Mouse (Mus musculus) limb, embryonic 12.5 days (tissue): ENCODE measurements at regions not wholly inside any gene's neighbourhood (a gene's known extent, or its start where the extent isn't known, plus 50 kb on each side); places are given as distances from the start of the nearest gene placed in this dataset.

Experiments
- ATAC-seq: fragments of 200-750 bp; cut with Nextera tagmentation; 2 replicates; pipeline ENCODE4 v1.8.0; 2017; ENCODE audit warnings: low read depth, moderate TSS enrichment; ENCODE audit not compliant: insufficient number of reproducible peaks, insufficient read depth, low FRiP score, low TSS enrichment
- H3K27ac ChIP-seq: fragments of 300-500 bp; sonication (generic); 2 replicates; pipeline ENCODE4 v1.5.1; 2016; ENCODE audit warnings: mild to moderate bottlenecking, moderate library complexity
- H3K27me3 ChIP-seq: fragments of 300-500 bp; sonication (generic); 2 replicates; pipeline ENCODE4 v1.6.1; 2016; ENCODE audit warnings: mild to moderate bottlenecking, moderate library complexity
- H3K36me3 ChIP-seq: fragments of 300-500 bp; sonication (generic); 2 replicates; pipeline ENCODE4 v1.6.1; 2016; ENCODE audit warnings: mild to moderate bottlenecking, moderate library complexity
- H3K4me1 ChIP-seq: fragments of 300-500 bp; sonication (generic); replicated peaks from 2 replicates; pipeline ENCODE4 v1.6.1; 2016
- H3K4me2 ChIP-seq: fragments of 300-500 bp; sonication (generic); 2 replicates; pipeline ENCODE4 v1.6.1; 2016; ENCODE audit warnings: mild to moderate bottlenecking, moderate library complexity
- H3K4me3 ChIP-seq: fragments of 300-500 bp; sonication (generic); replicated peaks from 2 replicates; pipeline ENCODE4 v1.5.1; 2016; ENCODE audit warnings: mild to moderate bottlenecking
- H3K9ac ChIP-seq: fragments of 300-500 bp; sonication (generic); replicated peaks from 2 replicates; pipeline ENCODE4 v1.6.1; 2016; ENCODE audit warnings: mild to moderate bottlenecking, moderate library complexity
- H3K9me3 ChIP-seq: fragments of 300-500 bp; sonication (generic); 2 replicates; pipeline ENCODE4 v1.6.1; 2016; ENCODE audit warnings: mild to moderate bottlenecking, moderate library complexity
- WGBS: fragments of 180-500 bp; shearing (Covaris S2); methylation state at CpG from one replicate; pipeline ENCODE4 v1.1.7; 2016; 5-methylcytosine and 5-hydroxymethylcytosine counted together

DNA sequence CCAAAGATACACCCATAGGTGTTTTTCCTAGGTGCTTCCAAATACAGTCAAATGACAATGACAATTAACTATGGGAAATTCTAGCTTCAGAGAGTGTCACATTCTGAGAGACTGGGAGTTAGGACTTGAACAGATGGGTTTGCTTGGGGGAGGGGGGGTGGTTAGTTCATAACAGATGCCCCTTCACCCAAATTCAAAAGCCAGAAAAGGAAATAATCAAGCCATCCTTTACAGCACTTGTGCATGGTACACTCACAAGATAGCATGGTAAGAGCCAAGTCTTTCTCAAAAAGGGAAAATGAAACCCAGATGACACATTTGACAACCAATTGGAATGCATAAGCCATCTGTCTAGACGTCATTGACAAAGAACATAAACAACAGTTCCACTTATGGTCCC, 135.4 kb upstream of the Fn1 start:
- 44% methylated on average over 1 of the region's 1 CpGs for WGBS
- no peaks in the 10 kb centered on the region for H3K36me3 ChIP-seq
- no peak for ATAC-seq
- no peak overlapping the region for H3K4me3 ChIP-seq
- no peak overlapping the region for H3K4me2 ChIP-seq
- H3K9ac ChIP-seq, result no peak overlapping the region
- H3K9me3 ChIP-seq, result no peaks in the 10 kb centered on the region
- no peak overlapping the region for H3K27ac ChIP-seq
- H3K4me1 ChIP-seq, result no peaks in the 10 kb centered on the region
- H3K27me3 ChIP-seq, result no peaks in the 10 kb centered on the region

DNA sequence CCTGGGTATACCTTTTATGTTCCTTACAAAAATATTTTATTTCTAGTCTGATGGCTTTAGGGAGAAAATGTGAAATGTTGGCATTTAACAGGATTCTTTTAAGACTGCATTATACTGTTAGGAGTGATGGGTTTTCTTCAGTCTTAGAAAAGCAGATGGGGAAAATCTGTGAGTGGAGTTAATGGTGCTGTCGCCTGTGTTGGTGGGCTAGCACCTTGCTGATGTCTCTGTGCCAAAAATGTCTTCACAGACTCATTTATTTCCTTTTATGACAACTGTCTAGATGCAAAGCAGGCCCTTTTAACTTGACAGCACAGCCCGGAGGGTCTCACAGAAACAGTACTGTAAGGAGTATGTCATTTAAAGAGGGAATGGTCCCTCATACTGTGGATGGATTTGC, 131.9 kb upstream of the Fn1 start:
- no peaks in the 10 kb centered on the region for H3K4me1 ChIP-seq
- H3K4me3 ChIP-seq, result no peak overlapping the region
- no peak for ATAC-seq
- H3K9ac ChIP-seq, result no peak overlapping the region
- no peak overlapping the region for H3K4me2 ChIP-seq
- WGBS, result 79% methylated on average over 2 of the region's 2 CpGs
- H3K9me3 ChIP-seq, result no peaks in the 10 kb centered on the region
- no peaks in the 10 kb centered on the region for H3K36me3 ChIP-seq
- H3K27me3 ChIP-seq, result no peaks in the 10 kb centered on the region
- no peak overlapping the region for H3K27ac ChIP-seq

DNA sequence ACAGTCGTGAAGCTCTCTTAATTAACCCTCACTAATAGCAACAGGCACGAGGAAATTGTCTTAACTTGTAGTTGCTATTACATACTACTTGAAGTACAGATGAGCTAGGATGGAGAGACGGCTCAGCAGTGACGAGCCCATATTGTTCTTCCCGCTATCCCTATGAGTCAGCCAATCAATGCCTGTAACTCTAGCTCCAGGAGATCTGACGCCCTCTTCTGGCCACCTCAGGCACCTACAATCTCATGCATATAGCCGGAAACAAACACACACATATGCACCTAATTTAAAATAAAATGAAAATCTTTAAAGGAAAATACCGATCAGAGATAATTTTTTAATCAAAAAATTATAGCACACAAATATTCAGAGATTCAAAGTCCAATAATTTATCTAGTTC, 125.3 kb upstream of the Fn1 start:
- Histone ChIP-seq H3K27ac (no peak overlapping the region), H3K27me3 (no peaks in the 10 kb centered on the region), H3K9me3 (no peaks in the 10 kb centered on the region), H3K4me2 (no peak overlapping the region), H3K36me3 (no peaks in the 10 kb centered on the region), H3K4me3 (no peak overlapping the region), H3K4me1 (no peaks in the 10 kb centered on the region), H3K9ac (no peak overlapping the region)
- no peak for ATAC-seq
- WGBS, result 87% methylated on average over 8 of the region's 8 CpGs

DNA sequence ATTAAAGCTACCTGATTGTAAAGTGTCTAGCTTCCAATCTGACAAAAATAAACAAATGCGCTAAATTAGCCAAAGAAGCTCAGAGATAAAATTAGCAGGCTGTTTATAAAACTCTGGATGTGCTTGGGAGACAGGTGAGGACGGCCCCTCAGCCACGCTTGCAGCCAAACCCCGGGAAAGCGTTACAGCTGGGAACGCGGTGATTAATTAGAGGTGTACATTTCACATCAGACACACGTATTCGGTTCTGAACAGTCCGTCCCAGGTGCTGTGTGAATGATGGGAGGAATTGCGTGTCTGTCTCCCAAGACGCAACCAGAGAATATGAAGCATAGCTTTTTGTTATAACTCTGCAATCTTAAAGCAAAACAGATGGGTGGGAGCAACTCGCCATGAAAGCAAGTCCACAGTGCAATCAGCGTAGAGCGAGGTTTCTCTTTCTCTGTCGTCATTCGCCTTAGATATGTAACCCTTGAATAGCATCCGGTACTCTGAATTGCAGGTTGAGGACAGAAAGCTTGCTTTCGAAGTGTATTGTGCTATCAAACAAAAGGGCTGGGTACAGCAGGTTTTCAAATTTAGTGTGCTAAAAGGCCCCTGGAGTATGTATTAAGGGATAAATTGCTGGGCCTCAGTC, 123.0 kb upstream of the Fn1 start:
- ATAC-seq, result no peak
- Histone ChIP-seq H3K4me2 (no peak overlapping the region), H3K9me3 (no peaks in the 10 kb centered on the region), H3K27ac (no peak overlapping the region), H3K9ac (no peak overlapping the region), H3K36me3 (no peaks in the 10 kb centered on the region), H3K27me3 (no peaks in the 10 kb centered on the region), H3K4me3 (no peak overlapping the region), H3K4me1 (no peaks in the 10 kb centered on the region)
- WGBS, result 66% methylated on average over 19 of the region's 19 CpGs

DNA sequence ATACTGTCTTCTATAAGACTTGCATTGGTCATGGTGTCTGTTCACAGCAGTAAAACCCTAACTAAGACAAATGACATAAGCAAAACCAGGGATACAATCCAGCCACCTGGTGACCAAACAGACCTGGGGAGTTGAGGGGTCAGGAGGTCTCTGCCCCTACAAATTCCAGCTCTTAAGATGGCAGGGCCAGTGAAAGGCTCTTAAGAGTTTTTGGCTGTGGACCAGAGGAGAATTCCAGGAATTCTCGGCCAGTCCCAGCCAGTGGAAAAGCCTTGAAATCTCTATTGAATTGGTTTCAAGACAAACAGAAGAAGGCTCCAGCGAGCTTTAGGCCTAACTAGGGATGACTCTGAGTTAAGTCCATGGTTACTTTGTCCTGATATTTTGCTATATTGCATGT, 119.5 kb upstream of the Fn1 start:
- H3K27ac ChIP-seq, result no peak overlapping the region
- no peaks in the 10 kb centered on the region for H3K27me3 ChIP-seq
- H3K9me3 ChIP-seq, result no peaks in the 10 kb centered on the region
- WGBS, result 82% methylated on average over 2 of the region's 2 CpGs
- no peak overlapping the region for H3K9ac ChIP-seq
- ATAC-seq, result no peak
- no peak overlapping the region for H3K4me3 ChIP-seq
- H3K36me3 ChIP-seq, result no peaks in the 10 kb centered on the region
- H3K4me2 ChIP-seq, result no peak overlapping the region
- no peaks in the 10 kb centered on the region for H3K4me1 ChIP-seq

DNA sequence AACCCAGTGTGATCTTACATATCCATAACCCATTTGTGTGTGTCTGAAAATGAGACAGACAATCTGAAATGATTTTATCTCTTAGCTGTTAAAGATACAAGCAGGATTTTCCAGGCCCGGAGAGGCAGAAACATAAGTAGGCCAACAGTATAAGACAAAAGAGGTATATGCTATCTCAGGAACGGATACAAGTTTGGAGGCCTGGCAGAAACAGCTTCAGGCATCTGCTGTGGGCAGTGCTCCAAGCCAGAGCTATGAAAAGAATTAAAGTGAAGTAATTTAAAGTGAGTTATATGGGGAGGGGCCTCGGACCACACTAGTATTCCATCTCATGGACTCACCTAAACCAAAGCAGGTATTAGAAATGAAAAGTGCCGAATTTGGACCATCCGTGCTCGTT, 118.8 kb upstream of the Fn1 start:
- no peaks in the 10 kb centered on the region for H3K4me1 ChIP-seq
- ATAC-seq, result no peak
- H3K36me3 ChIP-seq, result no peaks in the 10 kb centered on the region
- H3K9ac ChIP-seq, result no peak overlapping the region
- no peak overlapping the region for H3K27ac ChIP-seq
- 92% methylated on average over 6 of the region's 6 CpGs for WGBS
- no peak overlapping the region for H3K4me3 ChIP-seq
- no peak overlapping the region for H3K4me2 ChIP-seq
- no peaks in the 10 kb centered on the region for H3K27me3 ChIP-seq
- no peaks in the 10 kb centered on the region for H3K9me3 ChIP-seq

DNA sequence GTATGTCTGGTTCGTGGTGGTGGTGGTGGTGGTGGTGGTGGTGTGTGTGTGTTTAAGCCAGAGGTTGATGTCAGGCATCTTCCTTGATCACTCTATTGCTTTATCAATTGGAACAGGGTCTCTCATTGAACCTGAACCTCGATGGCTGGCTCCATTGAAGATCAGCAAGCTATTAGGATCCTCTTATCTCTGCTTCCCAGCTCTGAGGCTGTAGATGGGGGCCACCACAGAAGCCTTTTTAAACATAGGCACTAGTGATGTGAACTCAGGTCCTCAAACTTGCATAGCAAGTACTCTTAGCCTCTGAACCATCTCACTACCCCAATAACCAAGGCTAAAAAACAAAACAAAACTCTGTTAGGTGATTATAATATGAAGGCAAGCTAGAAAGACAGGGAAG, 116.6 kb upstream of the Fn1 start:
- H3K9me3 ChIP-seq, result no peaks in the 10 kb centered on the region
- H3K4me3 ChIP-seq, result no peak overlapping the region
- no peaks in the 10 kb centered on the region for H3K4me1 ChIP-seq
- 73% methylated on average over 2 of the region's 2 CpGs for WGBS
- no peaks in the 10 kb centered on the region for H3K36me3 ChIP-seq
- no peak overlapping the region for H3K27ac ChIP-seq
- no peak overlapping the region for H3K4me2 ChIP-seq
- ATAC-seq, result no peak
- H3K9ac ChIP-seq, result no peak overlapping the region
- no peaks in the 10 kb centered on the region for H3K27me3 ChIP-seq

DNA sequence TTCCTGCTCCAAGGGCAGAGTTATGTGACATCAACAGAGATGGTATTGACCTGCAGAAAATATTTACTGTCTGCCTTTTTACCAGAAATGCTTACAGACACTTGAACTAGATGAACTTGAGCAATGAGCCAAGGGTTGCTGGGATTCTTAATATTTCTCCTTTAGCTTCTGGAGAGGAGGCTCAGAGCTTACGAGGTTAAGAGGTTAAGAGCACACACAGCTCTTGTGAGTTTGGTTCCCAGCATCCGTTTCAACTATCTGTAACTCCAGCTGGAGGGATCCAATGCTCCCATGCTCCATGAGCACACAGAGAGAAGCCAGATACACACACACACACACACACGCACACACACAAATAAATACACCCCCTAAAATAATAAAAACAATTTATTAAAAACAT, 114.7 kb upstream of the Fn1 start:
- Histone ChIP-seq H3K27me3 (no peaks in the 10 kb centered on the region), H3K4me2 (no peak overlapping the region), H3K36me3 (no peaks in the 10 kb centered on the region), H3K27ac (no peak overlapping the region), H3K9me3 (no peaks in the 10 kb centered on the region), H3K4me1 (no peaks in the 10 kb centered on the region), H3K9ac (no peak overlapping the region), H3K4me3 (no peak overlapping the region)
- ATAC-seq, result no peak
- WGBS, result 76% methylated on average over 3 of the region's 3 CpGs

DNA sequence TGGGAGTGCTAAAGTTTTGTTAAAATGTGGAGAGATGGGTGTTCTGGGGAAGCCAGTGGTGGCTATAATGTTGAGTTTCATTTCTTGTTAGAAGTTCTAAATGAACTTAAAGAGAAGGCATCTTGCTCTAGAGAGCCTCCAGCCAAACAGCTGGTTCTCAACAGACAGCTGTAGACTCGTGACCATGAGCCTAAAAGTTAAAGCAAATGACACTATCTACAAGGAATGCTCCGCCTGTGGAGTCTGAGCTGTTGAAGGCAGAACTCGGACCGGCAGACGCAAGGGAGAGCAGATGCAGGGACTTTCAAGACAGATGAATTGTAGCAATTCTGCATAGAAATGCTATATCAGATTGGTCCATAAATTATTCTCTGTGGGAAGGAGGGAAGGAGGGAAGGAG, 114.1 kb upstream of the Fn1 start:
- H3K4me3 ChIP-seq, result no peak overlapping the region
- H3K4me1 ChIP-seq, result no peaks in the 10 kb centered on the region
- no peaks in the 10 kb centered on the region for H3K27me3 ChIP-seq
- no peaks in the 10 kb centered on the region for H3K9me3 ChIP-seq
- no peak for ATAC-seq
- H3K36me3 ChIP-seq, result no peaks in the 10 kb centered on the region
- H3K9ac ChIP-seq, result no peak overlapping the region
- H3K4me2 ChIP-seq, result no peak overlapping the region
- 76% methylated on average over 5 of the region's 5 CpGs for WGBS
- no peak overlapping the region for H3K27ac ChIP-seq

DNA sequence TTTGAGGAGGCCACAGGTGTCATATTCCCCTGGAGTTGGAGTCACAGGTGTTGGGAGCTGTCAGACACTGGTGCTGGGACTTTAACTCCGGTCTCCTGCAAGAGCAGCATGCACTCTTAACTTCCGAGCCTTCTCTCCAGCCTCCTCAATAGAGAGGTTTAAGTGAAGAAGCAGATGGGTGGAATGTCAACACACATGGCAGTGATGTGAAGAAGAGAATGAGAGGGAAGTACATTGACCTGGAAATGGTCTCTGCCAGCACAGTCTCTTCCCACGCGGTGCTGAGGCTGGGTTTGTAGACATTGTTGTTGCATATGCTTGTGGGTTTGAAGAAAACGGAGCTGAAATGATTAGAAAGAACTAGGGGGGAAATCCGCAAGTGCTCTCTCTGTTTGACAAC, 112.0 kb upstream of the Fn1 start:
- Histone ChIP-seq H3K27me3 (no peaks in the 10 kb centered on the region), H3K27ac (no peak overlapping the region), H3K9ac (no peak overlapping the region), H3K36me3 (no peaks in the 10 kb centered on the region), H3K4me3 (no peak overlapping the region), H3K4me1 (no peaks in the 10 kb centered on the region), H3K9me3 (no peaks in the 10 kb centered on the region), H3K4me2 (no peak overlapping the region)
- ATAC-seq, result no peak
- 73% methylated on average over 6 of the region's 6 CpGs for WGBS

DNA sequence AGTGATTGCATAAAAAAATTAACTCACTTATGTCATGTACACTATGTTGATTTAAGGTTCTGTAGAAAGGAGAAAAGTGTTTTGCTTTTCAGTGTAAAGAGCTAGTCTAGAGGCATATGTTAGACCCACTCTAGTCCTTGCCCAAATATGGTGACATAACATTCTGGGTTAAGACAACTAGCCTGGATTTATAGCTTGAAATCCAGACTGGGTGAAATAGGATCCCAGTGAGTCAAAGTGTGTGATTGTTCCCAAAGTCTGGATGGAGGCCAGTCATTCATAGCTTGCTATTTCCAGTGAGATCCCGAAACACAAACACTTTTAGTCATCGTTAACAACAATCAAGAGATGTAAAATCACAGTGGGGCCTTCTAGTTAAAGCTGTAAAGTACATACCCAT, 110.5 kb upstream of the Fn1 start:
- H3K9me3 ChIP-seq, result no peaks in the 10 kb centered on the region
- H3K4me1 ChIP-seq, result no peaks in the 10 kb centered on the region
- no peaks in the 10 kb centered on the region for H3K27me3 ChIP-seq
- 32% methylated on average over 2 of the region's 2 CpGs for WGBS
- no peak overlapping the region for H3K4me3 ChIP-seq
- H3K27ac ChIP-seq, result peak overlapping the region; percentile 24; the same call in 1 of the 2 replicates
- no peak overlapping the region for H3K9ac ChIP-seq
- ATAC-seq, result peak; percentile 61; the same call in 1 of the 2 replicates
- H3K4me2 ChIP-seq, result no peak overlapping the region
- no peaks in the 10 kb centered on the region for H3K36me3 ChIP-seq

DNA sequence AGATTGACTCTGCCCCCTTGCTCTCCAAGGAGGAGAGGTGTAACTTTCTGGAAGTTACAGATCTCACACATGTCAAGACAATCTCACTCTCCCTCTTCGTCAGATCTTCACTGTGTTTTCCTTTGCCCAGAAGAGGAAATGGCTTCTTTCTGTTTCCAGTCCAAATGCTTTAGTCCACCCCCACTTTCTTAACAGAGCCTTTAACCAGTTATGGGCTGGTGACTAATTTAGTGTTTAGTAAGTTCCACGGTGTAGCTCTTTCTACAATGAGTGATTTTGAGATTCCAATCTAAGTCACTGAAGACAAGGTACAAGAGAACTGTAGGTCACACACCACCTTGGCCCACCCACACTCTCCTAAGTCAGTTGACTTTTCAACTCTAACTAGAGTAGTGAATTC, 107.3 kb upstream of the Fn1 start:
- no peaks in the 10 kb centered on the region for H3K9me3 ChIP-seq
- ATAC-seq, result no peak
- no peaks in the 10 kb centered on the region for H3K4me1 ChIP-seq
- no peak overlapping the region for H3K27ac ChIP-seq
- H3K36me3 ChIP-seq, result no peaks in the 10 kb centered on the region
- H3K4me2 ChIP-seq, result no peak overlapping the region
- H3K27me3 ChIP-seq, result no peaks in the 10 kb centered on the region
- H3K9ac ChIP-seq, result no peak overlapping the region
- no peak overlapping the region for H3K4me3 ChIP-seq
- WGBS, result 74% methylated on average over 2 of the region's 2 CpGs
